Mouse (Mus musculus) liver, embryonic 12.5 days (tissue): ENCODE data around the gene Nos1ap. TPM values are rescaled to one million over a fixed set of nuclear protein-coding genes. Genes with fewer than 3 reads are reported as not detected.
A peak's percentile ranks its signal among the peaks of the same experiment; 100 is the strongest.

Experiments used
- ATAC-seq: fragments of 200-750 bp; cut with Nextera tagmentation; 2 replicates; pipeline ENCODE4 v1.8.0; 2017; ENCODE audit warnings: moderate number of reproducible peaks, mild to moderate bottlenecking, moderate library complexity
- H3K27ac ChIP-seq: fragments of 300-500 bp; sonication (generic); 2 replicates; pipeline ENCODE4 v1.5.1; 2016; ENCODE audit warnings: mild to moderate bottlenecking
- H3K27me3 ChIP-seq: fragments of 300-500 bp; sonication (generic); replicated peaks from 2 replicates; pipeline ENCODE4 v1.6.1; 2016; ENCODE audit warnings: mild to moderate bottlenecking, moderate library complexity
- H3K36me3 ChIP-seq: fragments of 300-500 bp; sonication (generic); 2 replicates; pipeline ENCODE4 v1.6.1; 2016; ENCODE audit warnings: mild to moderate bottlenecking, moderate library complexity
- H3K4me1 ChIP-seq: fragments of 300-500 bp; sonication (generic); 2 replicates; pipeline ENCODE4 v1.6.1; 2016
- H3K4me2 ChIP-seq: fragments of 300-500 bp; sonication (generic); 2 replicates; pipeline ENCODE4 v1.6.1; 2016; ENCODE audit warnings: mild to moderate bottlenecking, moderate library complexity
- H3K4me3 ChIP-seq: fragments of 300-500 bp; sonication (generic); 2 replicates; pipeline ENCODE4 v1.5.1; 2016; ENCODE audit warnings: mild to moderate bottlenecking, moderate library complexity
- H3K9ac ChIP-seq: fragments of 300-500 bp; sonication (generic); 2 replicates; pipeline ENCODE4 v1.6.1; 2016; ENCODE audit warnings: mild to moderate bottlenecking, moderate library complexity
- H3K9me3 ChIP-seq: fragments of 300-500 bp; sonication (generic); replicated peaks from 2 replicates; pipeline ENCODE4 v1.6.1; 2016; ENCODE audit warnings: mild to moderate bottlenecking, moderate library complexity
- WGBS: fragments of 180-500 bp; shearing (Covaris S2); methylation state at CpG from one replicate; pipeline ENCODE4 v1.1.7; 2016; ENCODE audit not compliant: insufficient replicate concordance; 5-methylcytosine and 5-hydroxymethylcytosine counted together
- polyA plus RNA-seq: library from polyadenylated mRNA; unstranded; fragments of >200 nt; fragmentation: Nextera tagmentation; extraction: Ambion mirVana; gene quantifications from 2 replicates; pipeline ENCODE4 v1.2.1, GENCODE M21; 2016

Nos1ap gene
- polyA plus RNA-seq = 6.2 and 6.4 TPM in 2 replicates

DNA sequence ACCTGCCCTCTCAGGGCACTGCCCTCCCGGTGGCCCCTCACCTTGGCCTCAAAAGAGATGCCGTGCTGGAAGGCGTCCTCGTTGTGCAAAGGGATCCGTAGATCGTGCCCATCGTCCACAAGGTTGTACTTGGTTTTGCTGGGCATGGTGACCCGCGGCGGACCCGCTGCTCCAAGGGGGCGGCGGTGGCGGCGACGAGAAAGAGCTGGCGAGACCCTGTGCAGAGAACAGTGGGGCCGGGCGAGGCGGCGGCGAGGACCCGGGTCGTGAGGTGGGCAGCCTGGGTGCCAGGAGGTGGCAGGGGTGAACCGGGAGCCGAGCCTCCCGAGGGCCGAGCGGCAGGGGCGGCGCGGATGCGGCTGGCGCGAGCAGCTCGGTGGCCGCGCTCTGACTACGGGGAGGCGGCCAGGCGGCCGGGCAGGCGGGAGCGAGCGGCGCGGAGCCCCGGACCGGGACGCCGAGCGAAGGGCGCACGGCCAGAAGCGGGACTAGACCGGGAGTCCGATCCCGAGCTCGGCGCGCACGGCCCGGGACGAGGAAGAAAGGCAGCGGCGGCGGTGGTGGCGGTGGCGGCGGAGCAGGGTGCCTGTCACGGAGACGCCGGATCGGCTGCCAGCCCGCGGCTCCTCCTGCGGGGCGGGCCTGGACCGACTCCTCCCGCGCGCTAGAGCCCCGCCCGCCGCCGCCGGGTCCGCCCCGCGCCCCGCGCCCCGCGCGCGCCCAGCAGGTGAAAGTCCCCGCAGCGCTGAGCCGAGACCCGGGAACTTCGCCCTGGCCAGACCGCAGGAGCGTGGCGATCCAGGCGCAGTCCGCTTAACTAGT lies at the start of gene Nos1ap:
Gene Nos1ap (minus strand): TSS at position 643 of the 822 bp plus-strand sequence.
- Histone ChIP-seq H3K4me3 (peak within 1 kb of the TSS; percentile 85), H3K9ac (peak within 1 kb of the TSS; percentile 90), H3K36me3 (peaks cover 8% of the 10 kb centered on the region), H3K4me2 (peak within 1 kb of the TSS; percentile 99), H3K4me1 (peaks cover 25% of the 10 kb centered on the region), H3K27ac (peak within 1 kb of the TSS; percentile 60; the same call in 1 of the 2 replicates), H3K27me3 (peaks cover 58% of the 10 kb centered on the region), H3K9me3 (no peaks in the 10 kb centered on the region)
- 3% methylated on average over 66 of the region's 106 CpGs for WGBS
- peak; percentile 96 for ATAC-seq

DNA sequence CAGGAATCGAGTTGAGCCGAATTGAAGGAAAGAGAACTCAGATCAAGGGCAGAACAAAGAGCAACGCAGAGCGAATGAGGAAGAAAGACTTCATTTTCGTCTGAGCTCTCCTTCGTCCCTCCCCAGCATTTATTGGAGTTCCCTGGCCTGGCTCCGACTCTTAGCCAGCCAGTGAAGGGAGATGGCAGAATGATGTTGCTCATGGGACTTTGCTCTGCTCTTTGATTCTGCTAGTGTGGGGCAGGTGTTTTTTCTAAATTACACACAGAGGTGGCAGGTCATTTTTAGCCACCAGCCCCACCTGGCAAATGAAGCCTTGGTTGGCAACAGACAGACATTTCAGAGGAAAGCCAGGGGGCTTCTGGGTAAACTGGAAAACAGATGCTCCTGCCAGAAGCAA lies 49.3 kb upstream of the Nos1ap start:
- Histone ChIP-seq H3K9ac (no peak overlapping the region), H3K27me3 (peaks cover 23% of the 10 kb centered on the region), H3K4me2 (no peak overlapping the region), H3K9me3 (no peaks in the 10 kb centered on the region), H3K4me3 (no peak overlapping the region), H3K36me3 (no peaks in the 10 kb centered on the region), H3K27ac (no peak overlapping the region), H3K4me1 (0 out of 2 replicates have a peak, but pooled peaks cover 3% of the 10 kb centered on the region)
- WGBS = 64% methylated on average over 7 of the region's 7 CpGs
- ATAC-seq = no peak

DNA sequence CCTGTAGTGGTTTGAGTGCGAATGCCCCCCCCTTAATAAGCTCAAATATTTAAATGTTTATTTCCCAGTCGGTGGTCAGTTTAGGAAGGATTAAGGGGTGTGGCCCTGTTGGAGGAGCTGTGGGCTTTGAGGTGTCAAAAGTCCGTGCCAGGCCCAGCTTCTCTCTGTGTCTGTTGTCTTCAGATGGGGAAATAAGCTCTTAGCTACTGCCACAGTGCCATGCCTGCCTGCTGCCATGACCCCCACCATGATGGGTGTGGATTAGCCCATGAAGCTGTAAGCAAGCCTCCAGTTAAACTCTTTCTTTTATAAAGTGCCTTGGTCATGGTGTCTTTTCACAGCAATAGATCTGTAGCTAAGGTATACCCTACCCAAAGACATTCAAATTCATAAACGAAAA lies 43.2 kb upstream of the Nos1ap start:
- H3K27ac ChIP-seq = no peak overlapping the region
- H3K36me3 ChIP-seq = no peaks in the 10 kb centered on the region
- H3K9me3 ChIP-seq = no peaks in the 10 kb centered on the region
- H3K4me2 ChIP-seq = no peak overlapping the region
- 47% methylated on average over 4 of the region's 4 CpGs for WGBS
- no peak overlapping the region for H3K9ac ChIP-seq
- peaks cover 12% of the 10 kb centered on the region for H3K4me1 ChIP-seq
- ATAC-seq = no peak
- no peak overlapping the region for H3K4me3 ChIP-seq
- peaks cover 3% of the 10 kb centered on the region; the same call in 1 of the 2 replicates for H3K27me3 ChIP-seq

DNA sequence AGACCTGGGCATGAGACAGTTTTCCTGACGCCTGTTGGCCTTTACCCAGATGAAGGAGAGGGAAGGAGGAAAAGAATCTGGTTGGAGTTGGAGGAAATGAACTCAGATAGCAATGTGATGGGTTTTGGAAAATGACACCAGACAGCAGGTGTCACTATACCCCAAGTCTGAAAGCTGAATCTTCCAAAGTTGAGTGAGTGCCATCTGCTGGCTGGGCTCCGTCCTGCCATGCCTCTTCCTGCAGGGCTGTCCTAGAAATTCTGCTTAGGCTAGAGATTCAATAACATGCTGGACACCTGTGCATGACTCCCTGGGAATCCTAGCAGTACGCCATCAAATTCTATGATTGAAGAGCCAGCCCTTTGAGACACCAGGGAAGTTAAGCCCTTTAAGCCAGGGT lies 42.7 kb upstream of the Nos1ap start:
- peak; percentile 65; the same call in 1 of the 2 replicates for ATAC-seq
- Histone ChIP-seq H3K4me3 (no peak overlapping the region), H3K9ac (no peak overlapping the region), H3K4me2 (no peak overlapping the region), H3K9me3 (no peaks in the 10 kb centered on the region), H3K4me1 (peaks cover 12% of the 10 kb centered on the region), H3K27ac (no peak overlapping the region), H3K36me3 (no peaks in the 10 kb centered on the region), H3K27me3 (peaks cover 3% of the 10 kb centered on the region; the same call in 1 of the 2 replicates)
- WGBS = 14% methylated on average over 3 of the region's 3 CpGs

DNA sequence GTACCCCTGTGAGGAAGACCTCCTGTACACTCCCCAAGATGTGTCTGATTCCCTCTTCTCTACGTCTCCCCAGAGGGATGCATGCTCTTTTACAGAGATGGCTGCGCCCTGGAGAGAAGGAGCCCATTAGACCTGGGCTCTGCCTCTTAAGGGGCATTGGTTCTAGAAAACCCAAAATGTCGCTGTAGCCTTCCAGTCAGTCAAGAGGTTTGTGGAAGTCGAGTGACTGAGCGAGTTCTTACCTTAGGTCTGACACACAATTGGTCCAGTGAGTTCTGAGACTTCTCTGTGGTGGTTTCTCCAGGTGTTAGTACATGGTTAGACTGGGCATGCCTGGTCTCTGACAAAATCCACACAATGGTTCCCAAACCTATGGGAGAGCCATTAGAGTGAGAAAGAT lies 41.9 kb upstream of the Nos1ap start:
- H3K9ac ChIP-seq = no peak overlapping the region
- H3K27me3 ChIP-seq = peaks cover 3% of the 10 kb centered on the region; the same call in 1 of the 2 replicates
- H3K36me3 ChIP-seq = no peaks in the 10 kb centered on the region
- no peak overlapping the region for H3K4me3 ChIP-seq
- no peak overlapping the region for H3K27ac ChIP-seq
- peaks cover 12% of the 10 kb centered on the region for H3K4me1 ChIP-seq
- no peaks in the 10 kb centered on the region for H3K9me3 ChIP-seq
- ATAC-seq = no peak
- H3K4me2 ChIP-seq = no peak overlapping the region
- 77% methylated on average over 5 of the region's 5 CpGs for WGBS

DNA sequence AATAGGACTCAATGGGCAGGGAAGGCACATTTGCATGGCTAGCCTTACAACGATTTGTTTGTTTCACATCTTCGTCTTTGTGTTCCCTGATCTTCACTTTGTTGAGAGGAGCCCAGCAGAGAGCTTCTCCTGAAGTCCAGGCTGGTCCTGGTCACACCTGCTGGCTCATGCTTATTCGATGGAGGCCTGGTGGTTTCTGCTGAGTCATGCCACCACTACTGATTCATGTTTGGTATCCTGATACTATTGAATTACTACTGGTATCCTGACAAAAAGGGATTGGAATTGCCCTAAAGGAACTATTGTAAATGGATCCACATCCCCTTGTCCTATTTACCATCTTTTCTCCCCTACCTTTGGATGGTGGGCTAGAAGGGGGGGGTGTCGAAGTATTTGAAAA lies 40.8 kb upstream of the Nos1ap start:
- no peak overlapping the region for H3K27ac ChIP-seq
- peaks cover 3% of the 10 kb centered on the region; the same call in 1 of the 2 replicates for H3K27me3 ChIP-seq
- peaks cover 12% of the 10 kb centered on the region for H3K4me1 ChIP-seq
- peak; percentile 84 for ATAC-seq
- H3K9ac ChIP-seq = no peak overlapping the region
- no peaks in the 10 kb centered on the region for H3K9me3 ChIP-seq
- H3K4me2 ChIP-seq = no peak overlapping the region
- H3K36me3 ChIP-seq = no peaks in the 10 kb centered on the region
- 75% methylated on average over 4 of the region's 4 CpGs for WGBS
- no peak overlapping the region for H3K4me3 ChIP-seq

DNA sequence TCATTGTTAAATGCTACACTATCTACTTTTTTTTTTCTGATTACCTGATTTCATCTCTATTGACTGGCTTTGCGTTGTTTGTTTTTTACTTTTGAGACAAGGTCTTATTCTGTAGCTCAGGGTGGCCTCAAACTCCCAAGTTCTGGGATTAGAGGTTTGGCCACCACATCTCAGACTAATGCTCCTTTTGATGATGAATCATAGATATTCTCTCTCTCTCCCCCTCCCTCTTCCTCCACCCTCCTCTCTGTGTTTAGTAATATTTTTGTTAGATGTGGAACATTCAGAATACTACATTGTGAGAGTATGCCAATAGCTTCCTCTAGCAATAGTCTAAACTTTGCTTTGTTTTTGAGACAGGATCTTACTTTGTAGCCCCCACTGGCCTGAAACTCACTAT lies 33.8 kb upstream of the Nos1ap start:
- Histone ChIP-seq H3K4me2 (peak overlapping the region; percentile 43), H3K9ac (peak overlapping the region; percentile 49), H3K27me3 (no peaks in the 10 kb centered on the region), H3K4me1 (peaks cover 43% of the 10 kb centered on the region), H3K36me3 (no peaks in the 10 kb centered on the region), H3K4me3 (no peak overlapping the region), H3K9me3 (no peaks in the 10 kb centered on the region), H3K27ac (peak overlapping the region; percentile 92)
- WGBS = 63% methylated on average over 1 of the region's 1 CpGs
- peak; percentile 58; the same call in 1 of the 2 replicates for ATAC-seq

DNA sequence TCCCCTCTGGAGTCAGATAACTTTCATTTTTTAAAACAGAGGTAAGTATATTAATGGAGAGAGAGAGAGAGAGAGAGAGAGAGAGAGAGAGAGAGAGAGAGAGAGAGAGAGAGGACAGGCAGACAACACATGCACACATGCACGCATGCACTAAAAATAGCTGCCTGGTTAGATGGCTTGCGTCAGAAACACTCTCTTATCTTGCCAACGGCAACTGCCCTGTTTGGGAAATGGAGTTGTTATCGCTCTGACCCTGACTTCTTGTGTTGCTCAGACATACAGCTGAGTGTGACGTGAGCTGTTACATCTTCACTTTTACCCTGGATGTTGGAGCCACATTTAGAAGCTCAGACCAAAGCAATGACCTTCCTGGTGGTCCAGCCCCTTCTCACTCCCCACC lies 33.3 kb upstream of the Nos1ap start:
- peak overlapping the region; percentile 92 for H3K27ac ChIP-seq
- H3K9ac ChIP-seq = peak overlapping the region; percentile 49
- peak; percentile 100 for ATAC-seq
- no peaks in the 10 kb centered on the region for H3K9me3 ChIP-seq
- 5% methylated on average over 5 of the region's 5 CpGs for WGBS
- H3K27me3 ChIP-seq = no peaks in the 10 kb centered on the region
- no peaks in the 10 kb centered on the region for H3K36me3 ChIP-seq
- no peak overlapping the region for H3K4me3 ChIP-seq
- peak overlapping the region; percentile 43 for H3K4me2 ChIP-seq
- peaks cover 43% of the 10 kb centered on the region for H3K4me1 ChIP-seq

DNA sequence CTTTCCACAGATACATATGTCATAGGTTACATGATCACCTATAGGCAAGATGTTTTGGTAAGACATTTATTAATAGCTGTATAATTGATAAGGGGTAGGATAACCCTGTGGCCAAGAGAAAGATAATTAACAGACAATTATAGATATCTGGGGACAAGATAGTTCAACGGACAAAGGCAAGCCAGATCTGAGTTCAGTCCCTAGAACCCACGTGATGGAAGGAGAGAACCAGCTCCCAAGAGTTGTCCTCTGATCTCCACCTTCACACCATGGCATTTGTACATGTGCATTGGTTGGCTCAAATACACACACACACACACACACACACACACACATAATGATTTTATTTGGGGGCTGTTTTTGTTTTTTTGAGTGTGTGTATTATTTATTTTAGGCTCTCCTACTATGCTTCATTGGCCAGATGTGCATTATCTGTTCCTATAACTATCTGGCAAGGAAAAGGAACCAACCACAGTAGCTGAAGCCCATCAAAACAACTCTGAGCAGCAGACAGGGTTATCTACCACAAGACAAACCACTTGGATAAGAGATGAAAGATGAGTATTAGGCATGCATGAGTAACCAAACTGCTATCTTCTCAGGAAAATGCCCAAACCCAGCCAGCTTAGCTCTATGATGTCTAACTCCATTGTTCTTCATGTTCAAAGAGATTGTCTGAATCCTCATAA lies 30.2 kb upstream of the Nos1ap start:
- Histone ChIP-seq H3K4me2 (no peak overlapping the region), H3K4me1 (peaks cover 43% of the 10 kb centered on the region), H3K4me3 (no peak overlapping the region), H3K9ac (no peak overlapping the region), H3K27ac (peak overlapping the region; percentile 23; the same call in 1 of the 2 replicates), H3K9me3 (no peaks in the 10 kb centered on the region), H3K27me3 (no peaks in the 10 kb centered on the region), H3K36me3 (no peaks in the 10 kb centered on the region)
- ATAC-seq = peak; percentile 10; the same call in 1 of the 2 replicates
- WGBS = 31% methylated on average over 2 of the region's 2 CpGs

DNA sequence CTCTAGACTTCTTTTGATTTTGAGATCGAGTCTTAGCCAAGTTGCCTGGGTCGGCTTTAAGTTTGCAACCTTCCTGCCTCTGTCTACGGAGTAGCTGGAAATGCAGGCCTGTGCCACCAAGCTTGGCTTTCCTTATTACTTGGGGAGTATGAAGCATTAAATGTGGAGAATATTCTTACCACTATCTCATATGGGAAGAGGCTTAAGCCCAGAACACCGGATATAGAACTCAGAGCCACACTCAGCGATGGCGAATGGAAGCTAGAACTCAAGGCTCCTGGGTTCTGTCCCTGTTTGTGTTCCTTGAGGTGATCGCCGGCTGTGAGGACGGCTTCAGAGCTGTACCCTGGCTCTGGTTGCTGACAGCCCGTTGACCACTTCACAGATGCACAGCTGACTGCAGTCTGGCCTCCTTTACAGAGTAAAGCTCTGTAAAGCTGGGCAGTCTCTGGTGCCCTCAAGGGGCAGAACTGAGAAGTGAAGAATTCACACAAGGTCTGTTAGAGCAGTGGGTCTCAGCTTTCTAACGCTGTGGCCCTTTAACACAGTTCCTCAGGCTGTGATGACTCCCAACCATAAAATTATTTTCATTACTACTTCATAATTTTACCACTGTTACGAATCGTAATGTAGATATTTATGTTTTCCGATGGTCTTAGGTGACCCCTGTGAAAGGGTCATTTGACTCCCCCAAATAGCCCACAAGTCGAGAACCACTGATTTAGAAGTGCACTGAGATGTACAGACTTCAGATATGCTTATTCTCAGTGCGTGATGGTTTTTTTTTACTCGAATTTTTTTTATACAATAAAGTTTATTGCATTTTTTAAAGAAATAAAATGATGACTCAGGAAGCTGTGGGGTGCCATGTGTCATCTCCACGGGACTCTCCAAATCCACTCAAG lies 23.6 kb upstream of the Nos1ap start:
- Histone ChIP-seq H3K36me3 (no peaks in the 10 kb centered on the region), H3K9me3 (no peaks in the 10 kb centered on the region), H3K27me3 (no peaks in the 10 kb centered on the region), H3K4me3 (no peak overlapping the region), H3K9ac (no peak overlapping the region), H3K27ac (no peak overlapping the region), H3K4me1 (peaks cover 40% of the 10 kb centered on the region), H3K4me2 (no peak overlapping the region)
- WGBS = 63% methylated on average over 18 of the region's 18 CpGs
- ATAC-seq = no peak

DNA sequence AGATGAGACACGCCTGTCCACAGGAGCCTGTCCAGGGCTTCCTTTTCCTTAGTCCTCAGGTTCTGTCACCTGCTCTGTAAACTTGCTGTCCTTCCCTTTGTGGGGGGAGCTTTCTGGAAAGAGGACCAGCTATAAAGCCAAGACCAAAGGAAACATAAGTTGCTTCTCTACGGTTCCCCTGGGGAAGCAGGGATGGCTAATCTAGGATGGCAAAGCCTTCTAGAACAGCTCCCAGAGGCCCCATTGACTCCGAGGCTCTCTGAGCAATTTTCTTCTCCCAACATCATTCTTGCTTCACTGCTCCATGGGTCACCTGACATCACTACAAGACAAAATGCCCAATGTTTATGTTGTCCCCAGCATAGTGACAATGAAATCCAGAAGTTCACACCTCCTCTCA lies 22.0 kb upstream of the Nos1ap start:
- Histone ChIP-seq H3K27me3 (no peaks in the 10 kb centered on the region), H3K4me2 (no peak overlapping the region), H3K27ac (peak overlapping the region; percentile 91), H3K4me3 (no peak overlapping the region), H3K9me3 (no peaks in the 10 kb centered on the region), H3K9ac (0 out of 2 replicates have a peak overlapping the region, but pooled peaks have one; percentile 20), H3K36me3 (no peaks in the 10 kb centered on the region), H3K4me1 (peaks cover 40% of the 10 kb centered on the region)
- WGBS = 90% methylated on average over 3 of the region's 3 CpGs
- no peak for ATAC-seq
